Mouse (Mus musculus) heart, postnatal 36 days (tissue): ENCODE data around the gene Cd86. TPM values are rescaled to one million over a fixed set of nuclear protein-coding genes. Genes with fewer than 3 reads are reported as not detected.

ENCODE experiments used
- DNase-seq, 2 experiments: peaks; one replicate each; pipeline ENCODE4 v3.0.0; 2021 to 2022
- intact Hi-C: fragments of 180-260 bp; cut with DNase I; formaldehyde crosslinking; loops from one replicate; pipeline ENCODE4 v1.15.1; 2025
- total RNA-seq, 2 experiments: library from RNA; stranded (reverse); gene quantifications; 2 replicates each; pipeline ENCODE4 v1.2.3; 2021

Gene Cd86
- total RNA-seq, 2 experiments from 2014 or later = 1.9 to 2.6 TPM

- DNase-seq = no peak
- intact Hi-C loops = no loop called here
Observed at GRCm38 (mm10) chr16:36621108-36621507, 44.8 kb downstream of the Cd86 start.

GRCm38 (mm10) chr16:36613701-36614100, 52.2 kb downstream of the Cd86 start:
- intact Hi-C loops = no loop called here
- DNase-seq = no peak

DNA sequence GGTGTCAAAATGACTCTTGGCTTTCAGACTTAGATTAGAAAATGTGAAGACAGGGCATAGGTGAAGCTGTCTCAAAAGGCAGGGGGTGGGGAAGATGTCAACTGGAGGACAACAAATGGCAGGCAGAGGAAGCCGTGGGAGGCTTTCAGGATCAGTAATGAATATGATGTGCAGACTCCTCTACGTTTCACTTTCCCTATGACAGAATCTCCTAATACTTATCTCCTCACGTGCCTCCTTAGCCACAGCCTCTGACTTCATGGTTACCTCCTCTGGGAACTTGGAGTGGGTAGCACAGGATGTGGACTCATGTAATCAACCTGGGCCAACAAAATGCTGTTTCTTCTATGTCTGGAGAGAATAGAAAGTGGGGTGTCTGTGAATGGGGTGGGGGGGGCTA, 63.2 kb downstream of the Cd86 start:
- DNase-seq = no peak
- intact Hi-C loops = no loop called here

DNA sequence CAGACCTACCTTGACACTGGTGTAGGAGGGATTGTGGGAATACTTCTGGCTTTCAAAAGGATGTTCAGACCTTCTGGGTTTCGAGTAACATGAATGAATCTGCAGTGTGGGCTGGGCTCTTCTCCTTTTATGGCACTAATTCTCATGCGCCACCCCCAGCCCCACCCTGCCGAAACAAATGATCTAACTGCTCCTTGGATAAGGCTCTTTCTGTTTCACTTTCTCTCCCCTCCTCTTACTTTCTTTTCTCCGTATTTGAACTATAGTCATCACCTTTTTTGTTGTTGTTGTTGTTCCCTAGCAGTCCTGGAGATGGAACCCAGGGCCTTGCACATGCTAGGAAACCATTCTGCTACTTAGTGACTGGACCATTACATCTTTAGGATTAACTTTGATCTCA, 67.6 kb downstream of the Cd86 start:
- intact Hi-C loops = no loop called here
- no peak for DNase-seq

GRCm38 (mm10) chr16:36596671-36597410, 69.0 kb downstream of the Cd86 start:
- intact Hi-C loops = no loop called here
- DNase-seq = no peak

DNA sequence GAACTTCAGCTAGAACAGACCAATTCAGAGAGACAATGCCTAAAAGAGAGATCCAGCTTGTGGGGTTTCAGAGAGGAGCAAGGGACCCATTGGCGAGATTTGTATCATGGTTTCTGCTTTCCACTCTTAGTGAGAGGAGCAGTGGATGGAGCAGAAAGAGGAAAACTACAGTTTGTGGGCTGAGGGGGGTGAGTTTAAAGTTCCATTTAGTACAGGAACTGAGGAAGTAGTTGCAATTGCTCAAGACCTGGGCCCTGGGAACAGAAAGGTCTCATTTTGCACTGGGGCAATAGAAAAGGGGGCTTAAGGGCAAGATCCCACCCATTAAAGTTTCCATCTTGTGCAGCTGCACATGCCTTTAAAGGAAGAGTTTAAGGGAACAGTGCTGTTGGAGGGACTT, 76.0 kb downstream of the Cd86 start:
- DNase-seq = no peak

DNA sequence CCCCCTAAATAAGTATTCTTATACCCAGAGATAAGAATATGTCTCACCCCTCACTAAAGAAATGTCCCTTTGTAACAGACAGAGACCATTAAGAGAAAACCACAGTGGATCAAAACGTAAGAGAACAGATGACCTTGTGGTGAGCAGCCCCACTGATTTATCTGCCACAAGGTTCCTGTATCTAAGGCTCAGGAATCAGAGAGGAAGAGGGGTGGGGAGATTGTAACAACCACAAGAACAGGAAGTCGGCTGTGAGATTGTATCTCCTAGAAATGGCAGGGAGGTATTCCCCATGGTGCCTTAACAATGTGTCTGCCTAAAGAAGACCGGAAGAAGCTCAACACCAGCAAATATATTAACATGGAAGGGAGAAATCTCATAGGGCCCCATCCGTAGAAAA, 77.9 kb downstream of the Cd86 start:
- DNase-seq = no peak
- intact Hi-C loops = no loop called here

More for the DNA sequence above, 76.0 kb downstream of the Cd86 start:
- intact Hi-C loops = no loop called here

- intact Hi-C loops = no loop called here
- no peak for DNase-seq
Observed at GRCm38 (mm10) chr16:36582073-36582472, 83.8 kb downstream of the Cd86 start.

GRCm38 (mm10) chr16:36571942-36572341, 93.9 kb downstream of the Cd86 start:
- no peak for DNase-seq
- intact Hi-C loops = no loop called here

- DNase-seq = no peak
- intact Hi-C loops = no loop called here
Observed at GRCm38 (mm10) chr16:36561386-36562338, 104.2 kb downstream of the Cd86 start, which contains the start of gene Casr. TSS of gene Casr (minus strand) at chr16:36562141.

DNA sequence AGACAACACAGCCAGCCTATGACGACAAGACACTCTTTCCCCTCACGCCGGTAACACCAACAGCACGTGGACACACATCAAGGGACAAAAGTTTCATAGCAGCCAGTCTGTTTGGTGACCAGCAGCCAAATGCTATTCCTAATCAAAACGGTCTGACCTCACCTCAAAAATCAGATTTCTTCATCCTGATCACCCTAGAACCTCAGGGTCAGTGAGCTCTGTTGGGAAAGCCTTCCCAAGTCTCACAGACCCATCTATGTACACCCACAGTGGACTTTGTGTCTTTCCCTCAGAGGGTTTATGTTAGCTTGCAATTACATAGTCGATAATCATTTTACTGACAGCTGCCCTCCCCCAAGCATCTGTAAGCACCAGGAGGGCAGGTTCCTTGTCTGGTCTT, 106.3 kb downstream of the Cd86 start:
- intact Hi-C loops = no loop called here
- no peak for DNase-seq

DNA sequence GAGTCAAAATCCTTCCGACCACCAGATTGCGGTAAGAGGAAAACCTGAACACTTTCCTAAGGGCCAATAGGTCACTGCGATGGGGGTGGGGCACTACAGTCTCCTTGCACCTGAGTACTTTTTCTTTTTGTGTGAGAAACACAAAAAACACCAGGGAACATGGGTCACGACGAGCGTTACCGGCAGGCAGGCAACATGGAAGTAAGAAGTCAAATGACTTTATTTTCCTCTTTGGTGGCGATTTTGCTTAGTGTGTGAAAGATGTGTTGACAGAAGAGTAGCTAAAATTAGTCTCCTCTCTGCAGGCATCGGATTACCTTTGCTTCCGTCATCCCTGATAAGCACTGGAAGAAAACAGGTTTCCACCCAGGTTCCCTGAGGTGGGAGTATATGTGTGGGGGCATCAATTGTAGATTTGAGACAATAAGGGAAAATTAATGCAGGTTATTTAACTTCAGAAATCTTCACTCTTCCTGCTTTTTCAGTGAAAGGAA, 110.2 kb downstream of the Cd86 start:
- peak in 1 of 2 experiments; percentile 15 for DNase-seq
- intact Hi-C loops = no loop called here

Other genes starting within 250 kb of the Cd86 start
- gene Stfa3, start 210.7 kb downstream of the Cd86 start, total RNA-seq = not detected
- gene Casr, start 103.9 kb downstream of the Cd86 start, total RNA-seq = under 1 TPM in 1 of 2 experiments, not detected in 1; 0.08 TPM
- gene Ildr1, start 27.9 kb upstream of the Cd86 start, total RNA-seq = not detected
- gene Slc15a2, start 118.9 kb upstream of the Cd86 start, total RNA-seq = 1 to 10 TPM; 1.4 to 2.8 TPM
- gene Iqcb1, start 162.3 kb upstream of the Cd86 start, total RNA-seq = 10 to 100 TPM; 14.3 to 15.2 TPM
- under 1 TPM; 0.54 to 0.78 TPM for gene Eaf2, start 208.9 kb upstream of the Cd86 start, total RNA-seq
- gene Golgb1, start 209.1 kb upstream of the Cd86 start, total RNA-seq = 10 to 100 TPM; 45.5 to 46.8 TPM